Mouse (Mus musculus) urinary bladder, adult 18-20 months (tissue): ENCODE measurements around the gene Wdr11.

Source experiments
- DNase-seq, 2 experiments: peaks; one replicate each; pipeline ENCODE4 v3.0.0; 2022; ENCODE audit warnings: low spot score in 2 of 2, mixed read lengths in 2 of 2

The Wdr11 gene

GRCm38 (mm10) chr7:129591371-129592131 is at the start of gene Wdr11:
Gene Wdr11 (plus strand): TSS chr7:129591863.
- DNase-seq: peak; percentile 68 to 81

- no peak for DNase-seq
Observed at GRCm38 (mm10) chr7:129567541-129567940, 24.1 kb upstream of the Wdr11 start.

DNA sequence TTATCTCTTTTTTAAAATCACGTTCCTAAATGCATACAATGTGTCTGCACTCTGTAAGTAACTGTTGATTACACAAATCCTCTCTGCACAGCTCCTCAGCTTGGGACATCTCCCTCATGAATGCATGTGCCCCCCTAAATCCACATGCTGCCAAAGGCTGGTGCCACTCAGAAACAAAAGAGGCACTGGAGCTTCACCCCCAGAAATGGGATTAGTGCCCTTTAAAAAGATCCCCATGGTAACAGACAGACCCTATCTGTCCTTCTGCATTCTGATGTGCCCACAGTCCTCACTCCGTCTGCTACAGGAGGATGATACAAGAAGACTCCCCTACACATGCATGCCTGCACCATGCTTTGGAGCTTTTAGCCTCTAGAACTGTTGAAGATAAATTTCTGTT is 23.3 kb upstream of the Wdr11 start:
- no peak for DNase-seq

DNA sequence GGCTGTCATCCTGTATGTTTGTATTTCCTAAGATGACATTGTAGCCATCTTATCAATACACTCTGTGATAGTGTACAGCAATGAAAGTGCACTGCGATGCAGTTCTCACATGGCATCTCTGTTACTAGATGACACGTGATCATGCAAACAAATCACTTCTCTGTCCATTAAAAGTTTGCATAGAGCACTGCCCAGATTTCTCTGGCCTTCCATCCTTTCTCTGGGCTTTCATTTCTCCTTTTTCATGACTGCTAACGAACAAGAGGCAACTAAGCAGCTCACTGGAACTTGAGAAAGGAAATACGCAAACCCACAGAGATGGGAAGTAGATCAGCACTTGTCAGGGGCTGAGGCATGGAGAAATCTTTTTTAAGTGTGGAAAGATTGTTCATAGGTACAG is 17.2 kb upstream of the Wdr11 start:
- DNase-seq: no peak

GRCm38 (mm10) chr7:129575110-129575784 is 16.4 kb upstream of the Wdr11 start:
- no peak for DNase-seq

GRCm38 (mm10) chr7:129592132-129592745 is 576 bp downstream of the Wdr11 start:
- DNase-seq: no peak

DNA sequence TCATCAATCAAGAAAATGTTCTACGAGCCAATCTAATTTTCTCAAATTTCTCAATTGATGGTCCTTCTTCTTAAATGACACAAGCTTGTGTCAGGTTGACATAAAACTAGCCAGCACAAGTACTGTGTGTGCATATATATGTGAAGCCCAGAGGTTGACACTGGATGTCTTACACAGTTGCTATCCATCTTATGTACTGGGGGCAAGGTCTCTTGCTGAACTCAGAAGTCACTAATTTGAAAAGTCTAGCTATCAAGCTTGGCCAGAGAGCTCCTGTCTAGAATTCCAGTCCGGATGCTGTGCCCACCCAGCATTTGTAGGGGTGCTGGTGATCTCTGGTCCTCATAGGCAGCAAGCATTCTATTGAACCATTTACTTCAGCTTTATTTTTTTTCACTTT is 5.5 kb downstream of the Wdr11 start:
- no peak for DNase-seq

DNA sequence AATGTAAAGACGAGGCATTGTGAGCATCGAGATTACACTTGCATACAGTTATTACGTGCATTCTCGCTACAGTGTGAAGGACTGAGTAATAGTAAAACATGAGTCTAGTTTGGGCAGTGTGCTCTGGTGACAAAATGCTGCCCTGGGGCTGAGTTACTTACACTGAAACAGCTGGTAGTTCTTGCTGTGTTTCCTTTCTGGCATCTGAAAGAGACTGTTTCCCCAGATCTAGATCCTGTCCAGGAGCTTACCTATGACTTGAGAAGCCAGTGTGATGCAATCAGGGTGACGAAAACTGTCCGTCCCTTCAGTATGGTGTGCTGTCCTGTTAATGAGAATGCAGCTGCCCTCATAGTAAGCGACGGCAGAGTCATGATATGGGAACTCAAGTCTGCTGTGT is 14.6 kb downstream of the Wdr11 start:
- DNase-seq: no peak

DNA sequence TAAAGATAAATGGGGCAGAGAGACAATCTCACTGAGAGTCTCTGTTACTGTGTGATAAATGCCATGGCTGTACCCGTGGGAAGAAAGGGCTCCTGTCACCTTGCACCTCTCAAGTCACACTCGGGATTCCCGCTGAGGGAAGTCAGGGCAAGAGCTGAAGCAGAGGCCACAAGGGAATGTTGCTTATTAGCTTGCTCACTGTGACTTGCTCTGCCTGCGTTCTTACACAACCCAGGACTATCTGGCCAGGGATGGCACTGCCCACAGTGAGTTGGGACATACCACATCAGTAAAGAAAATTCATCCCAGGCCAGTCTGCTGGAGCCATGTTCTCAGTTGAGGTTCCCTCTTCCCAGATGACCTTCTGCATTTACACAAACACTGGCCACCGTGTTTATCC is 29.5 kb downstream of the Wdr11 start:
- DNase-seq: no peak

- no peak for DNase-seq
Observed at GRCm38 (mm10) chr7:129630351-129630750, 38.7 kb downstream of the Wdr11 start.

- no peak for DNase-seq
Observed at GRCm38 (mm10) chr7:129631453-129631852, 39.8 kb downstream of the Wdr11 start.

- DNase-seq: no peak
Observed at GRCm38 (mm10) chr7:129635898-129636640, 44.4 kb downstream of the Wdr11 start.

DNA sequence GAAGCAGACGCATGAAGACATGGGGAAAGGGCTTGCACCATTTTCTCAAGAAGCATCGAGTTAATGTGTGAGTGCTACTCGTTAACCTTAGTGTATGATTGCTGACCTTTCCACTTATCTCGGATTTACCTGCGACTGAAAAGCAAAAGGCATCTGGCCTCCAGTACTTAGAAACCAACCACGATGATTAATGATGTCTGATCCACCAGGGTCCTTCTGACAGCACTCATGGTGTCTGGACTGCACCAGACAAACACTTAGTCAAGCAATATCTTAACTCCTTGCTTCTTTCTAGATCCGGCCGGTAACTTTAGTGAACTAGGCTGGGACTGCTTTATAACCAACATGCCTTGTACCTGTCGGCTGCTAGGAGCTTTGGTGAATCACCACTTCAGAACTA is 45.3 kb downstream of the Wdr11 start:
- no peak for DNase-seq

GRCm38 (mm10) chr7:129637906-129638475 is 46.3 kb downstream of the Wdr11 start:
- no peak for DNase-seq

DNA sequence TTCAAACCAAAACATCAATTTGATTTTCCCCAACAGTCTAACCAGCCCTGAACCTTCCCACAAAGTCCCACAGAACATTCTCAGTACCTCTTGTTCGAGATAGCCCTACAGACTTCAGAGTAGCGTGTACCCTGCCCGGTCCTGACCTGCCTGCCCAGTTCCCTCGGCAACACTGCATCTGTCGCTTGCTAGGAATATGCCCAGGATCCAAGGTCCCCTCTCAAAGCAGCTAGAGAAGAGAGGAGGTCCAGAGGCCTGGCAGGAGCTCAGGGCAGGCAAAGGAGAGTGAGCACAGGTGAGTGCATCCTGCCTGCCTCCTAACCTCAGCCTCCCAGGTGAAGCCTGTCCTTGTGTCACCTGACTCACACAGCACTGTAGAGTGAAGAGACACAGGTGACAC is 47.3 kb downstream of the Wdr11 start:
- DNase-seq: no peak

DNA sequence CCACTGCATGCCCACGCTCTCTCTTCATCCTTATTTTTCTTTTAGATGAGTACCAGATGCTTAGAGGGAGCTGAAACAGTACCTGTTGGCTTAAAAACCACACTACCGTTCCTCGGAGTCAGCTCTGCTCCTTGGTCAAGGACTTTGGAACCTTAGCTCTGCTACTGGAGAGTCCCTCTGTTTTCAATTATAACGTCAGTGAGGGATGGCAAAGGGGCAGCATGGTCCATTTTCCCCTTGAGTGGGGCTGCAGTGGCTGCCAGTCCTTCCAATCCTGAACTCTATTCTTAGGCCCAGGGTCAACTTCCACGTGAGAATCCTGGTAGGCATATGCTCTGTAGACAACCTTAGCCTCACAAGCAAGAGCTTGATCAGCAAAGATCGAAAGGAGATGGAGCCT is 48.2 kb downstream of the Wdr11 start:
- no peak for DNase-seq

- no peak for DNase-seq
Observed at GRCm38 (mm10) chr7:129643290-129643689, 51.6 kb downstream of the Wdr11 start.

- no peak for DNase-seq
Observed at GRCm38 (mm10) chr7:129647798-129648197, 56.1 kb downstream of the Wdr11 start.

- peak; percentile 78 to 79 for DNase-seq
Observed at GRCm38 (mm10) chr7:129648938-129649337, 57.3 kb downstream of the Wdr11 start.

DNA sequence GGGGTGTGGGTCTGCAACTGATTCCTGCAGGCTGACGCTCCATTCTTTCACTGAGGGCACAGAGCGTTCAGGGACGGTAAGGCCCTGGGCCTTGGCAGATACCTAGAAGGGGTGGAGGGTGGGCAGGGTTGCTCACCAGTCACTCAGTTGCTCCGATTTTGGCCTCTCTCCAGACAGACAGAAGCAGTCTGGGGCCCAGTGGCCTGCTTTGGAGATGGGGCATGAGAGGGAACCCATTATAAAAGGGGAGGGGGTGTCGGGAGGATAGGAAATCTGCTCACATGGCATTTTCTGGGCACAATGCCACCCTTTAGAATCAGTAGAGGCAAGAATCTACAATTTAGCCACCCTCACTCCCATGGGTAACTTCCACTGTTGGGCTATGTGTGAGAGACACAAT is 59.1 kb downstream of the Wdr11 start:
- DNase-seq: no peak

GRCm38 (mm10) chr7:129651781-129652180 is 60.1 kb downstream of the Wdr11 start:
- DNase-seq: peak; percentile 48 to 71

DNA sequence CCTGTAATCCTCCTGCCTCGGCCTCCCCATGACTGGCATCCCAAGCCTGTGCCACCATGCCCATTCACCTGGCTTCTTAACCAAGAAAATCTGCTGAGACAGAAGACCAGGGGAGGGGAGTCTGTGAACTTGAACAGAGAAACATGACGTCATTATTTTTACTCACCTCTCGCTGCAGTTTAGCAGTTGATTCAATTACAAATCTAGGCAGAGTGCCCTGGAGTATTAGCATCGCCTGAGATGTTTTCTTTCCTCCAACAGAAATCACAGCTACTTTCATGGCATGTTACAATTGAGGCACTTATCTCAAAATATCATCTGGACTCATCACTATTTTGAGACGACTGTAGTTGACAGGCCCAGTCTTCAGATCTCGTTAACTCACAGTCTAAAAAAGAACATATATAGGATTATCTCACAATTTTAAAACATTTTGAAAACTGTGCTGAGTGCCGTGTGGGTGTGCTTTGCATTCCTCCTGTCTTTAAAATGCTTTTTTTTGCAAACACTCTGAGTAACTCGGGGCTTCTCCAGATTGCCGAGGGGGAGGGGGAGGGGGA is 61.3 kb downstream of the Wdr11 start:
- DNase-seq: no peak
